Mouse (Mus musculus) hindbrain, postnatal 0 days (tissue): ENCODE measurements around the gene Gm17622. TPM values are rescaled to one million over a fixed set of nuclear protein-coding genes. Genes with fewer than 3 reads are reported as not detected.

ENCODE experiments used
- ATAC-seq: fragments of 200-750 bp; cut with Nextera tagmentation; 2 replicates; pipeline ENCODE4 v1.8.0; 2017; ENCODE audit warnings: mild to moderate bottlenecking, moderate TSS enrichment, moderate library complexity
- DNase-seq: peaks from one replicate; pipeline ENCODE4 v3.0.0-alpha.2; 2015; ENCODE audit warnings: low spot score
- H3K27ac ChIP-seq: fragments of 300-500 bp; sonication (generic); 2 replicates; pipeline ENCODE4 v1.5.1; 2014; ENCODE audit warnings: mild to moderate bottlenecking
- H3K27me3 ChIP-seq: fragments of 300-500 bp; sonication (generic); 2 replicates; pipeline ENCODE4 v1.6.1; 2014; ENCODE audit warnings: low read length, mixed read lengths; ENCODE audit not compliant: insufficient read depth
- H3K36me3 ChIP-seq: fragments of 300-500 bp; sonication (generic); 2 replicates; pipeline ENCODE4 v1.6.1; 2014; ENCODE audit warnings: low read length, mixed read lengths; ENCODE audit not compliant: insufficient read depth
- H3K4me1 ChIP-seq: fragments of 300-500 bp; sonication (generic); 2 replicates; pipeline ENCODE4 v1.6.1; 2014; ENCODE audit warnings: antibody characterized with exemption, low read length, mixed read lengths; ENCODE audit not compliant: insufficient read depth
- H3K4me2 ChIP-seq: fragments of 300-500 bp; sonication (generic); 2 replicates; pipeline ENCODE4 v1.6.1; 2014; ENCODE audit warnings: low read depth, mild to moderate bottlenecking, low read length, moderate library complexity, mixed read lengths
- H3K4me3 ChIP-seq: fragments of 300-500 bp; sonication (generic); 2 replicates; pipeline ENCODE4 v1.5.1; 2014; ENCODE audit warnings: low read length
- H3K9ac ChIP-seq: fragments of 300-500 bp; sonication (generic); replicated peaks from 2 replicates; pipeline ENCODE4 v1.6.1; 2014; ENCODE audit warnings: mild to moderate bottlenecking, low read length, moderate library complexity, mixed read lengths
- H3K9me3 ChIP-seq: fragments of 300-500 bp; sonication (generic); 2 replicates; pipeline ENCODE4 v1.6.1; 2016; ENCODE audit warnings: low read length, mixed read lengths
- CTCF ChIP-seq: IDR thresholded peaks from 2 replicates; pipeline ENCODE4 v1.5.1; 2016; ENCODE audit warnings: antibody characterized with exemption, control low read depth, low read depth
- WGBS: fragments of 180-500 bp; shearing (Covaris S2); extraction: QIAGEN DNeasy Blood & Tissue Kit; methylation state at CpG from one replicate; pipeline ENCODE4 v1.1.7; 2014; 5-methylcytosine and 5-hydroxymethylcytosine counted together
- polyA plus RNA-seq: library from polyadenylated mRNA; unstranded; fragments of >200 nt; fragmentation: Nextera tagmentation; extraction: Ambion mirVana; gene quantifications from 2 replicates; pipeline ENCODE4 v1.2.1, GENCODE M21; 2015
- total RNA-seq: library from RNA; depleted of rRNA; stranded (reverse); fragments of >200 nt; gene quantifications from 2 replicates; pipeline ENCODE4 v1.2.3, GENCODE M21; 2014

Gm17622 gene
- total and polyA plus RNA-seq, 2 experiments from 2014 or later = not detected

GRCm38 (mm10) chr13:96477226-96477625, 13.3 kb upstream of the Gm17622 start:
- DNase-seq = no peak
- no peaks in the 10 kb centered on the region for H3K9me3 ChIP-seq
- no peak overlapping the region for H3K4me3 ChIP-seq
- no peak overlapping the region for H3K9ac ChIP-seq
- no peak for TF ChIP-seq CTCF
- H3K4me1 ChIP-seq = no peaks in the 10 kb centered on the region
- H3K4me2 ChIP-seq = no peak overlapping the region
- no peaks in the 10 kb centered on the region for H3K36me3 ChIP-seq
- WGBS = 94% methylated on average over 4 of the region's 4 CpGs
- no peaks in the 10 kb centered on the region for H3K27me3 ChIP-seq
- H3K27ac ChIP-seq = no peak overlapping the region
- ATAC-seq = no peak

- ATAC-seq (no peak), DNase-seq (no peak)
- 95% methylated on average over 1 of the region's 1 CpGs for WGBS
- H3K4me2 ChIP-seq = no peak overlapping the region
- H3K9me3 ChIP-seq = no peaks in the 10 kb centered on the region
- no peaks in the 10 kb centered on the region for H3K4me1 ChIP-seq
- no peak overlapping the region for H3K4me3 ChIP-seq
- no peak overlapping the region for H3K27ac ChIP-seq
- no peak for TF ChIP-seq CTCF
- no peaks in the 10 kb centered on the region for H3K27me3 ChIP-seq
- no peak overlapping the region for H3K9ac ChIP-seq
- H3K36me3 ChIP-seq = no peaks in the 10 kb centered on the region
Observed at GRCm38 (mm10) chr13:96478991-96479390, 11.5 kb upstream of the Gm17622 start.

GRCm38 (mm10) chr13:96487230-96487629, 3.3 kb upstream of the Gm17622 start:
- H3K36me3 ChIP-seq = peaks cover 5% of the 10 kb centered on the region; the same call in 1 of the 2 replicates
- no peak overlapping the region for H3K9ac ChIP-seq
- H3K27me3 ChIP-seq = no peaks in the 10 kb centered on the region
- H3K4me1 ChIP-seq = no peaks in the 10 kb centered on the region
- ATAC-seq = no peak
- no peak overlapping the region for H3K4me3 ChIP-seq
- no peak for TF ChIP-seq CTCF
- no peak overlapping the region for H3K27ac ChIP-seq
- DNase-seq = no peak
- H3K9me3 ChIP-seq = 0 out of 2 replicates have a peak, but pooled peaks cover 4% of the 10 kb centered on the region
- H3K4me2 ChIP-seq = no peak overlapping the region
- 94% methylated on average over 6 of the region's 6 CpGs for WGBS

- H3K27me3 ChIP-seq = no peaks in the 10 kb centered on the region
- WGBS = 96% methylated on average over 6 of the region's 6 CpGs
Observed at GRCm38 (mm10) chr13:96487968-96488367, 2.6 kb upstream of the Gm17622 start.

GRCm38 (mm10) chr13:96496630-96497029, 6.1 kb downstream of the Gm17622 start:
- no peak overlapping the region for H3K4me3 ChIP-seq
- H3K27me3 ChIP-seq = no peaks in the 10 kb centered on the region
- no peak overlapping the region for H3K27ac ChIP-seq
- H3K9ac ChIP-seq = no peak overlapping the region
- no peak for ATAC-seq
- no peak overlapping the region for H3K4me2 ChIP-seq
- no peak for TF ChIP-seq CTCF
- 85% methylated on average over 8 of the region's 8 CpGs for WGBS
- no peaks in the 10 kb centered on the region for H3K9me3 ChIP-seq
- no peaks in the 10 kb centered on the region for H3K36me3 ChIP-seq
- H3K4me1 ChIP-seq = no peaks in the 10 kb centered on the region
- no peak for DNase-seq

More at GRCm38 (mm10) chr13:96487968-96488367, 2.6 kb upstream of the Gm17622 start:
- Histone ChIP-seq H3K9me3 (0 out of 2 replicates have a peak, but pooled peaks cover 4% of the 10 kb centered on the region), H3K27ac (no peak overlapping the region), H3K4me3 (no peak overlapping the region), H3K9ac (no peak overlapping the region), H3K36me3 (peaks cover 5% of the 10 kb centered on the region; the same call in 1 of the 2 replicates), H3K4me1 (no peaks in the 10 kb centered on the region), H3K4me2 (no peak overlapping the region)
- TF ChIP-seq CTCF = no peak
- ATAC-seq = no peak
- no peak for DNase-seq

- H3K4me2 ChIP-seq = no peak overlapping the region
- no peaks in the 10 kb centered on the region for H3K4me1 ChIP-seq
- H3K9me3 ChIP-seq = no peaks in the 10 kb centered on the region
- H3K36me3 ChIP-seq = no peaks in the 10 kb centered on the region
- WGBS = 77% methylated on average over 2 of the region's 2 CpGs
- no peak for TF ChIP-seq CTCF
- ATAC-seq (no peak), DNase-seq (no peak)
- no peak overlapping the region for H3K9ac ChIP-seq
- no peaks in the 10 kb centered on the region for H3K27me3 ChIP-seq
- no peak overlapping the region for H3K4me3 ChIP-seq
- no peak overlapping the region for H3K27ac ChIP-seq
Observed at GRCm38 (mm10) chr13:96499891-96500290, 9.4 kb downstream of the Gm17622 start.

GRCm38 (mm10) chr13:96505661-96506060, 15.1 kb downstream of the Gm17622 start:
- 80% methylated on average over 4 of the region's 4 CpGs for WGBS
- DNase-seq (no peak), ATAC-seq (no peak)
- no peak overlapping the region for H3K4me3 ChIP-seq
- H3K9ac ChIP-seq = no peak overlapping the region
- no peak for TF ChIP-seq CTCF
- H3K9me3 ChIP-seq = no peaks in the 10 kb centered on the region
- H3K27me3 ChIP-seq = no peaks in the 10 kb centered on the region
- H3K4me1 ChIP-seq = no peaks in the 10 kb centered on the region
- H3K4me2 ChIP-seq = no peak overlapping the region
- no peaks in the 10 kb centered on the region for H3K36me3 ChIP-seq
- H3K27ac ChIP-seq = no peak overlapping the region
